Mouse (Mus musculus) limb, embryonic 11.5 days (tissue): ENCODE results near the gene Rbfox1. TPM values are rescaled to one million over a fixed set of nuclear protein-coding genes. Genes with fewer than 3 reads are reported as not detected.

ENCODE experiments used
- ATAC-seq: fragments of 200-750 bp; cut with Nextera tagmentation; 2 replicates; pipeline ENCODE4 v1.8.0; 2017; ENCODE audit warnings: low read depth; ENCODE audit not compliant: insufficient number of reproducible peaks, low FRiP score, low TSS enrichment
- DNase-seq: peaks from one replicate; pipeline ENCODE4 v3.0.0-alpha.2; 2015; ENCODE audit warnings: low spot score
- H3K27ac ChIP-seq: fragments of 300-500 bp; sonication (generic); replicated peaks from 2 replicates; pipeline ENCODE4 v1.5.1; 2014; ENCODE audit warnings: low read depth, mild to moderate bottlenecking, low read length
- H3K27me3 ChIP-seq: fragments of 300-500 bp; sonication (generic); 2 replicates; pipeline ENCODE4 v1.6.1; 2014; ENCODE audit warnings: mild to moderate bottlenecking, low read length, mixed read lengths; ENCODE audit not compliant: control insufficient read depth, insufficient read depth
- H3K36me3 ChIP-seq: fragments of 300-500 bp; sonication (generic); 2 replicates; pipeline ENCODE4 v1.6.1; 2014; ENCODE audit warnings: mild to moderate bottlenecking, low read length, moderate library complexity, mixed read lengths; ENCODE audit not compliant: control insufficient read depth, insufficient read depth
- H3K4me1 ChIP-seq: fragments of 300-500 bp; sonication (generic); 2 replicates; pipeline ENCODE4 v1.6.1; 2014; ENCODE audit warnings: low read length, mixed read lengths; ENCODE audit not compliant: control insufficient read depth, insufficient read depth
- H3K4me2 ChIP-seq: fragments of 300-500 bp; sonication (generic); 2 replicates; pipeline ENCODE4 v1.6.1; 2014; ENCODE audit warnings: low read depth, mild to moderate bottlenecking, moderate library complexity; ENCODE audit not compliant: severe bottlenecking
- H3K4me3 ChIP-seq: fragments of 300-500 bp; sonication (generic); 2 replicates; pipeline ENCODE4 v1.5.1; 2014; ENCODE audit warnings: low read depth, low read length
- H3K9ac ChIP-seq: fragments of 300-500 bp; sonication (generic); 2 replicates; pipeline ENCODE4 v1.6.1; 2014; ENCODE audit warnings: mild to moderate bottlenecking, low read length
- H3K9me3 ChIP-seq: fragments of 300-500 bp; sonication (generic); 2 replicates; pipeline ENCODE4 v1.6.1; 2016; ENCODE audit warnings: low read length; ENCODE audit not compliant: control insufficient read depth
- WGBS: fragments of 180-500 bp; shearing (Covaris S2); extraction: QIAGEN DNeasy Blood & Tissue Kit; methylation state at CpG from one replicate; pipeline ENCODE4 v1.1.7; 2014; 5-methylcytosine and 5-hydroxymethylcytosine counted together
- polyA plus RNA-seq: library from polyadenylated mRNA; unstranded; fragments of >200 nt; fragmentation: Nextera tagmentation; extraction: Ambion mirVana; gene quantifications from 2 replicates; pipeline ENCODE4 v1.2.1, GENCODE M21; 2014

The Rbfox1 gene
- polyA plus RNA-seq, 1 experiment from 2014 or later, result 0.81 TPM

GRCm38 (mm10) chr16:7251696-7252095, 1366.5 kb downstream of the Rbfox1 start:
- no peak overlapping the region for H3K4me3 ChIP-seq
- DNase-seq (peak; percentile 23), ATAC-seq (no peak)
- H3K9ac ChIP-seq, result no peak overlapping the region
- no peak overlapping the region for H3K27ac ChIP-seq
- no peaks in the 10 kb centered on the region for H3K4me1 ChIP-seq
- no peaks in the 10 kb centered on the region for H3K9me3 ChIP-seq
- no peak overlapping the region for H3K4me2 ChIP-seq
- no peaks in the 10 kb centered on the region for H3K36me3 ChIP-seq
- H3K27me3 ChIP-seq, result no peaks in the 10 kb centered on the region
- WGBS, result 50% methylated on average over 4 of the region's 4 CpGs

- Histone ChIP-seq H3K36me3 (no peaks in the 10 kb centered on the region), H3K27me3 (no peaks in the 10 kb centered on the region), H3K9me3 (no peaks in the 10 kb centered on the region), H3K4me2 (no peak overlapping the region), H3K27ac (no peak overlapping the region), H3K4me1 (no peaks in the 10 kb centered on the region), H3K4me3 (no peak overlapping the region), H3K9ac (no peak overlapping the region)
- DNase-seq, result no peak
- 94% methylated on average over 4 of the region's 4 CpGs for WGBS
- ATAC-seq, result no peak
Measured at GRCm38 (mm10) chr16:7257366-7257765, 1372.2 kb downstream of the Rbfox1 start.

- Histone ChIP-seq H3K27ac (no peak overlapping the region), H3K36me3 (no peaks in the 10 kb centered on the region), H3K27me3 (no peaks in the 10 kb centered on the region), H3K4me2 (no peak overlapping the region), H3K4me3 (no peak overlapping the region), H3K9me3 (no peaks in the 10 kb centered on the region), H3K9ac (no peak overlapping the region), H3K4me1 (no peaks in the 10 kb centered on the region)
- DNase-seq (no peak), ATAC-seq (no peak)
- 79% methylated on average over 1 of the region's 1 CpGs for WGBS
Measured at GRCm38 (mm10) chr16:7263261-7263660, 1378.1 kb downstream of the Rbfox1 start.

GRCm38 (mm10) chr16:7265715-7266114, 1380.6 kb downstream of the Rbfox1 start:
- Histone ChIP-seq H3K4me3 (no peak overlapping the region), H3K27me3 (no peaks in the 10 kb centered on the region), H3K9me3 (no peaks in the 10 kb centered on the region), H3K9ac (no peak overlapping the region), H3K27ac (no peak overlapping the region), H3K36me3 (no peaks in the 10 kb centered on the region), H3K4me1 (no peaks in the 10 kb centered on the region), H3K4me2 (no peak overlapping the region)
- ATAC-seq (no peak), DNase-seq (no peak)

- ATAC-seq, result no peak
- 92% methylated on average over 5 of the region's 5 CpGs for WGBS
- H3K9me3 ChIP-seq, result no peaks in the 10 kb centered on the region
- no peaks in the 10 kb centered on the region for H3K27me3 ChIP-seq
- no peak overlapping the region for H3K27ac ChIP-seq
- no peaks in the 10 kb centered on the region for H3K4me1 ChIP-seq
- H3K36me3 ChIP-seq, result no peaks in the 10 kb centered on the region
- no peak overlapping the region for H3K4me2 ChIP-seq
- H3K9ac ChIP-seq, result no peak overlapping the region
- DNase-seq, result no peak
- no peak overlapping the region for H3K4me3 ChIP-seq
Measured at GRCm38 (mm10) chr16:7275501-7275900, 1390.3 kb downstream of the Rbfox1 start.

- H3K4me2 ChIP-seq, result no peak overlapping the region
- ATAC-seq, result no peak
- H3K36me3 ChIP-seq, result no peaks in the 10 kb centered on the region
- 56% methylated on average over 1 of the region's 1 CpGs for WGBS
- H3K9me3 ChIP-seq, result no peaks in the 10 kb centered on the region
- no peak overlapping the region for H3K4me3 ChIP-seq
- no peak overlapping the region for H3K9ac ChIP-seq
- H3K4me1 ChIP-seq, result no peaks in the 10 kb centered on the region
- H3K27me3 ChIP-seq, result no peaks in the 10 kb centered on the region
- no peak for DNase-seq
- H3K27ac ChIP-seq, result no peak overlapping the region
Measured at GRCm38 (mm10) chr16:7275901-7276300, 1390.7 kb downstream of the Rbfox1 start.

- H3K4me2 ChIP-seq, result no peak overlapping the region
- no peak overlapping the region for H3K9ac ChIP-seq
- no peak overlapping the region for H3K27ac ChIP-seq
- ATAC-seq (no peak), DNase-seq (no peak)
- H3K4me1 ChIP-seq, result no peaks in the 10 kb centered on the region
- H3K27me3 ChIP-seq, result no peaks in the 10 kb centered on the region
- no peaks in the 10 kb centered on the region for H3K36me3 ChIP-seq
- 80% methylated on average over 5 of the region's 5 CpGs for WGBS
- H3K9me3 ChIP-seq, result no peaks in the 10 kb centered on the region
- H3K4me3 ChIP-seq, result no peak overlapping the region
Measured at GRCm38 (mm10) chr16:7279544-7279943, 1394.4 kb downstream of the Rbfox1 start.

GRCm38 (mm10) chr16:7282257-7282656, 1397.1 kb downstream of the Rbfox1 start:
- Histone ChIP-seq H3K4me1 (no peaks in the 10 kb centered on the region), H3K27me3 (no peaks in the 10 kb centered on the region), H3K9me3 (no peaks in the 10 kb centered on the region), H3K9ac (no peak overlapping the region), H3K4me3 (no peak overlapping the region), H3K27ac (no peak overlapping the region), H3K4me2 (no peak overlapping the region), H3K36me3 (no peaks in the 10 kb centered on the region)
- 90% methylated on average over 7 of the region's 7 CpGs for WGBS
- DNase-seq (no peak), ATAC-seq (no peak)

GRCm38 (mm10) chr16:7292985-7293805, 1408.0 kb downstream of the Rbfox1 start:
- H3K9me3 ChIP-seq, result no peaks in the 10 kb centered on the region
- H3K27ac ChIP-seq, result no peak overlapping the region
- H3K27me3 ChIP-seq, result no peaks in the 10 kb centered on the region
- no peak overlapping the region for H3K4me2 ChIP-seq
- WGBS, result 88% methylated on average over 16 of the region's 16 CpGs
- H3K4me3 ChIP-seq, result no peak overlapping the region
- H3K4me1 ChIP-seq, result no peaks in the 10 kb centered on the region
- no peak overlapping the region for H3K9ac ChIP-seq
- H3K36me3 ChIP-seq, result no peaks in the 10 kb centered on the region
- DNase-seq (no peak), ATAC-seq (no peak)
